In the genomic region with DNA sequence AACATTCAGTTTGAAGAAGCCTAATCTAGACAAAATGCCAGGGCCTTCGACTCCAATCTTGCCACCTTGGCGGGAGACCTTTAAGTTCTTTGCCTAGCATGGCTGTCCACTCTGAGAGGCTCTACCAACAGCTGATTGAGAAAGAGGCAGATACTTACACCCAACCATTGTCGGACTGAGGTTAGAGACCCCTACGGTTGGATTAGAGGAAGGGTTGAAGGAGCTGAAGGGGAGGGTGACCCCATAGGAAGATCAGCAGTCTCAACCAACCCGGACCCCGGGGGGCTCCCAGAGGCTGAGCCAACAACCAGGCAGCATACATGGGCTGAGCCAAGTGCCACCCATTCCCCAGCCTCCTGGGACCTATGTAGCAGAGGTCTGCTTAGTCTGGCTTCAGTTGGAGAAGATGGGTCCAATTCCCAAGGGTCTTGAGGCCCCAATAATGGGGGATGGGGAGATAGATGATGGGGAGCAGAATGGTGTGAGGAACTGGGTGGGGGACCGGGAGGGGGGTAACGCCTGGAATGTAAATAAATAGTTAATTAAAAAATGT, we compare ENCODE assay signal across 8 mouse cellular contexts. TPM values are rescaled to one million over a fixed set of nuclear protein-coding genes. Genes with fewer than 3 reads are reported as not detected.
DNase-seq lines count a peak whose midpoint lies in the region; ATAC-seq and TF ChIP-seq lines count a peak whose summit lies in the region.

No protein-coding gene starts in this region.

- H3K27me3 ChIP-seq in embryonic facial prominence, embryonic 15.5 days, result no peaks in the 10 kb centered on the region
- no peaks in the 10 kb centered on the region for H3K27me3 ChIP-seq in intestine, embryonic 16.5 days (replicated peaks; ENCODE audit: control insufficient read depth, insufficient read depth, low read length)
- H3K27me3 ChIP-seq in midbrain, embryonic 13.5 days, result no peaks in the 10 kb centered on the region

- peak overlapping the region; percentile 89 for H3K4me3 ChIP-seq in layer of hippocampus, adult 2 months
- peak overlapping the region; percentile 89 for H3K4me3 ChIP-seq in embryonic facial prominence, embryonic 15.5 days (replicated peaks)
- H3K4me3 ChIP-seq in intestine, embryonic 16.5 days (ENCODE audit: low read length), result peak overlapping the region; percentile 87
- peak overlapping the region; percentile 83 for H3K4me3 ChIP-seq in midbrain, embryonic 13.5 days (replicated peaks)

- 56% methylated on average over 8 of the region's 8 CpGs for WGBS in embryonic facial prominence, embryonic 15.5 days
- WGBS in intestine, embryonic 16.5 days, result 53% methylated on average over 8 of the region's 8 CpGs
- WGBS in midbrain, embryonic 13.5 days, result 60% methylated on average over 8 of the region's 8 CpGs

- peak; percentile 67; the same call in 1 of the 2 replicates for ATAC-seq in embryonic facial prominence, embryonic 15.5 days (ENCODE audit: insufficient number of reproducible peaks, low FRiP score, low TSS enrichment, low read depth)
- ATAC-seq in intestine, embryonic 16.5 days, result peak; percentile 71
- ATAC-seq in midbrain, embryonic 13.5 days, result peak; percentile 88

- no peak for TF ChIP-seq CTCF in layer of hippocampus, adult 2 months (conservative IDR thresholded peaks at IDR 0.05)

- H3K9ac ChIP-seq in embryonic facial prominence, embryonic 15.5 days, result no peak overlapping the region
- peak overlapping the region; percentile 92 for H3K9ac ChIP-seq in intestine, embryonic 16.5 days (ENCODE audit: low read depth, low read length)
- peak overlapping the region; percentile 91 for H3K9ac ChIP-seq in midbrain, embryonic 13.5 days (replicated peaks)

- no peaks in the 10 kb centered on the region for H3K9me3 ChIP-seq in embryonic facial prominence, embryonic 15.5 days (replicated peaks)
- no peaks in the 10 kb centered on the region for H3K9me3 ChIP-seq in intestine, embryonic 16.5 days (ENCODE audit: control insufficient read depth, low read length)
- H3K9me3 ChIP-seq in midbrain, embryonic 13.5 days, result no peaks in the 10 kb centered on the region

- no peaks in the 10 kb centered on the region for H3K36me3 ChIP-seq in embryonic facial prominence, embryonic 15.5 days
- no peaks in the 10 kb centered on the region for H3K36me3 ChIP-seq in intestine, embryonic 16.5 days (ENCODE audit: control insufficient read depth, insufficient read depth, low read length)
- no peaks in the 10 kb centered on the region for H3K36me3 ChIP-seq in midbrain, embryonic 13.5 days

- H3K4me1 ChIP-seq in embryonic facial prominence, embryonic 15.5 days, result peaks cover 10% of the 10 kb centered on the region
- H3K4me1 ChIP-seq in intestine, embryonic 16.5 days (ENCODE audit: control insufficient read depth, insufficient read depth, low read length), result peaks cover 4% of the 10 kb centered on the region; the same call in 1 of the 2 replicates
- peaks cover 16% of the 10 kb centered on the region for H3K4me1 ChIP-seq in midbrain, embryonic 13.5 days (replicated peaks)

- no peak for DNase-seq in layer of hippocampus, adult 2 months (ENCODE audit: low spot score in 2 of 2)
- no peak for DNase-seq in layer of hippocampus, postnatal 36 days
- DNase-seq in R1 (ENCODE audit: low read depth, low spot score) (peak; percentile 14), adipocyte (ENCODE audit: low spot score) (no peak)
- DNase-seq in layer of hippocampus, adult 18-20 months (ENCODE audit: low spot score in 2 of 2), result no peak

- H3K4me2 ChIP-seq in embryonic facial prominence, embryonic 15.5 days (replicated peaks), result peak overlapping the region; percentile 58
- H3K4me2 ChIP-seq in intestine, embryonic 16.5 days (ENCODE audit: low read depth, low read length), result peak overlapping the region; percentile 61
- H3K4me2 ChIP-seq in midbrain, embryonic 13.5 days (replicated peaks), result peak overlapping the region; percentile 78

- peak overlapping the region; percentile 96; the same call in 1 of the 2 replicates for H3K27ac ChIP-seq in layer of hippocampus, adult 2 months
- no peak overlapping the region for H3K27ac ChIP-seq in embryonic facial prominence, embryonic 15.5 days (replicated peaks)
- no peak overlapping the region for H3K27ac ChIP-seq in intestine, embryonic 16.5 days (ENCODE audit: low read length)
- no peak overlapping the region for H3K27ac ChIP-seq in midbrain, embryonic 13.5 days

RNA-seq across cellular contexts. Expression of a gene that starts 0.5 kb away (rescaled TPM):
- 10 to 100 TPM; 44.8 to 50.8 TPM for total RNA-seq in layer of hippocampus, adult 2 months (2021)
- total RNA-seq in layer of hippocampus, postnatal 36 days (2021), result 10 to 100 TPM; 49.3 to 49.8 TPM
- polyA plus RNA-seq in embryonic facial prominence, embryonic 15.5 days (2015; fragmentation: Nextera tagmentation; extraction: Ambion mirVana), result 90.1 and 92.2 TPM in 2 replicates
- 104 and 105 TPM in 2 replicates for polyA plus RNA-seq in intestine, embryonic 16.5 days (2015; fragmentation: Nextera tagmentation; extraction: Ambion mirVana)
- polyA plus RNA-seq in midbrain, embryonic 13.5 days (2015; fragmentation: Nextera tagmentation; extraction: Ambion mirVana), result 135 and 142 TPM in 2 replicates
- 10 to 100 TPM; 47.6 to 49.3 TPM for total RNA-seq in layer of hippocampus, adult 18-20 months (2021)

RNA-seq across cellular contexts. Expression of a gene that starts 45.5 kb away (rescaled TPM):
- 10 to 100 TPM; 27.6 TPM for total RNA-seq in layer of hippocampus, adult 2 months (2021)
- 10 to 100 TPM; 26.6 to 30.3 TPM for total RNA-seq in layer of hippocampus, postnatal 36 days (2021)
- 60.1 and 62.4 TPM in 2 replicates for polyA plus RNA-seq in embryonic facial prominence, embryonic 15.5 days (2015; fragmentation: Nextera tagmentation; extraction: Ambion mirVana)
- polyA plus RNA-seq in intestine, embryonic 16.5 days (2015; fragmentation: Nextera tagmentation; extraction: Ambion mirVana), result 66.9 and 76.8 TPM in 2 replicates
- 48.5 and 50.6 TPM in 2 replicates for polyA plus RNA-seq in midbrain, embryonic 13.5 days (2015; fragmentation: Nextera tagmentation; extraction: Ambion mirVana)
- total RNA-seq in layer of hippocampus, adult 18-20 months (2021), result 10 to 100 TPM; 26.1 to 28.6 TPM
